Mouse (Mus musculus): ENCODE data around the gene Cyth4. TPM values are rescaled to one million over a fixed set of nuclear protein-coding genes. Genes with fewer than 3 reads are reported as not detected.

Cyth4 gene
- polyA plus RNA-seq, 1 experiment from 2014 or later = 2.0 TPM

- 85% methylated on average over 7 of the region's 7 CpGs for WGBS
- no peak for ATAC-seq (ENCODE audit: low read depth)
Measured at GRCm38 (mm10) chr15:78593896-78594425, 2.9 kb upstream of the Cyth4 start.

GRCm38 (mm10) chr15:78594831-78595230, 2.0 kb upstream of the Cyth4 start:
- H3K4me2 ChIP-seq (ENCODE audit: low read depth, low read length) = no peak overlapping the region
- H3K4me1 ChIP-seq (ENCODE audit: control insufficient read depth, insufficient read depth, low read length) = no peaks in the 10 kb centered on the region
- ATAC-seq (ENCODE audit: low read depth) = no peak
- H3K9me3 ChIP-seq (ENCODE audit: control insufficient read depth, low read length) = no peaks in the 10 kb centered on the region
- no peaks in the 10 kb centered on the region for H3K36me3 ChIP-seq (ENCODE audit: control insufficient read depth, insufficient read depth, low read length)
- H3K27me3 ChIP-seq (ENCODE audit: control insufficient read depth, insufficient read depth, low read length) = no peaks in the 10 kb centered on the region
- H3K9ac ChIP-seq (replicated peaks; ENCODE audit: low read depth, low read length) = no peak overlapping the region
- H3K27ac ChIP-seq (ENCODE audit: low read depth, low read length) = no peak overlapping the region
- 93% methylated on average over 2 of the region's 2 CpGs for WGBS
- H3K4me3 ChIP-seq (ENCODE audit: low read depth, low read length) = no peak overlapping the region

More at GRCm38 (mm10) chr15:78593896-78594425, 2.9 kb upstream of the Cyth4 start:
- Histone ChIP-seq H3K9ac (replicated peaks; ENCODE audit: low read depth, low read length) (no peak overlapping the region), H3K27ac (ENCODE audit: low read depth, low read length) (no peak overlapping the region), H3K4me1 (ENCODE audit: control insufficient read depth, insufficient read depth, low read length) (no peaks in the 10 kb centered on the region), H3K4me3 (ENCODE audit: low read depth, low read length) (no peak overlapping the region), H3K36me3 (ENCODE audit: control insufficient read depth, insufficient read depth, low read length) (no peaks in the 10 kb centered on the region), H3K27me3 (ENCODE audit: control insufficient read depth, insufficient read depth, low read length) (no peaks in the 10 kb centered on the region), H3K4me2 (ENCODE audit: low read depth, low read length) (no peak overlapping the region), H3K9me3 (ENCODE audit: control insufficient read depth, low read length) (no peaks in the 10 kb centered on the region)

DNA sequence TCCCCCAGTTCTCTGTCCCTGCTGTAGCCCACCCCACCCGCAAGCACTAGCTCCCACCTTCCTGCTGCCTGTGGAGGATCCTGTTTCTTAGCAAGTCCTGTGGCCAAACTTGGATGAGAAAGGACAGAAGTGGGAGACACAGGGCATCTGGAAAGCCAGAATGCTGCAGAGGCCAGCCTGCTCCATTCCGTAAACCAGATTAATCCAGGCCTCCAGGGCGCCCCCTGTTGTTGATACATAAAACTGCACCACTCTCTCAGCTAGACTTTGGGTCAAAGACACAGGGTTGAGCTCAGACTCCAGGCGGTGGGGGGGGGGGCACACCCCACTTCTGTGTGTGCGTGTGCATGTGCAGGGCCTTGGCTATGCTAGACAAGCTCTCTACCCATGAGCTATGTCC, 1.4 kb upstream of the Cyth4 start:
- no peaks in the 10 kb centered on the region for H3K36me3 ChIP-seq (ENCODE audit: control insufficient read depth, insufficient read depth, low read length)
- no peak for ATAC-seq (ENCODE audit: low read depth)
- no peak overlapping the region for H3K4me3 ChIP-seq (ENCODE audit: low read depth, low read length)
- no peaks in the 10 kb centered on the region for H3K4me1 ChIP-seq (ENCODE audit: control insufficient read depth, insufficient read depth, low read length)
- no peaks in the 10 kb centered on the region for H3K9me3 ChIP-seq (ENCODE audit: control insufficient read depth, low read length)
- no peaks in the 10 kb centered on the region for H3K27me3 ChIP-seq (ENCODE audit: control insufficient read depth, insufficient read depth, low read length)
- no peak overlapping the region for H3K4me2 ChIP-seq (ENCODE audit: low read depth, low read length)
- WGBS = 57% methylated on average over 5 of the region's 5 CpGs
- H3K9ac ChIP-seq (replicated peaks; ENCODE audit: low read depth, low read length) = no peak overlapping the region
- H3K27ac ChIP-seq (ENCODE audit: low read depth, low read length) = no peak overlapping the region

GRCm38 (mm10) chr15:78596504-78596903, 343 bp upstream of the Cyth4 start:
- no peak overlapping the region for H3K4me2 ChIP-seq (ENCODE audit: low read depth, low read length)
- no peak overlapping the region for H3K27ac ChIP-seq (ENCODE audit: low read depth, low read length)
- 88% methylated on average over 6 of the region's 6 CpGs for WGBS
- no peaks in the 10 kb centered on the region for H3K4me1 ChIP-seq (ENCODE audit: control insufficient read depth, insufficient read depth, low read length)
- no peaks in the 10 kb centered on the region for H3K9me3 ChIP-seq (ENCODE audit: control insufficient read depth, low read length)
- H3K27me3 ChIP-seq (ENCODE audit: control insufficient read depth, insufficient read depth, low read length) = no peaks in the 10 kb centered on the region
- no peak overlapping the region for H3K4me3 ChIP-seq (ENCODE audit: low read depth, low read length)
- no peak overlapping the region for H3K9ac ChIP-seq (replicated peaks; ENCODE audit: low read depth, low read length)
- no peak for ATAC-seq (ENCODE audit: low read depth)
- no peaks in the 10 kb centered on the region for H3K36me3 ChIP-seq (ENCODE audit: control insufficient read depth, insufficient read depth, low read length)

DNA sequence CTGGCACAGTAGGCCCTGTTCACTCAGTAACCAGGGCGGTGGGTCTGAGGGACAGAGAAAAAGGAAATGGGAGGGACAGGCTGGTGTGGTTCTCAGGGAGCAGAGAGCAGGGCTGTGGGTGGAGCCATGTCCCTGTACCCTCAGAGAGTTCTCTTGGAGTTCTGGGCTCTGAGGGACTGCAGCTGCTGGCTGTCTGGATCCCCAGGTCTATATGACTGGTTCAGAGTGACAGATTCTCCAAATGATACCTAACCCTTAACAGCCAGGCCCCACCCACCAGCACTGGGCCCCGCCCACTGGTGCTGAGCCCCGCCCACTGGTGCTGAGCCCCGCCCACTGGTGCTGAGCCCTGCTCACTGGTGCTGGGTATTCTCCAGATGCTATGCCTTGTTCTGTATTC, 882 bp downstream of the Cyth4 start:
- no peak overlapping the region for H3K4me2 ChIP-seq (ENCODE audit: low read depth, low read length)
- H3K36me3 ChIP-seq (ENCODE audit: control insufficient read depth, insufficient read depth, low read length) = no peaks in the 10 kb centered on the region
- no peak overlapping the region for H3K4me3 ChIP-seq (ENCODE audit: low read depth, low read length)
- H3K27me3 ChIP-seq (ENCODE audit: control insufficient read depth, insufficient read depth, low read length) = no peaks in the 10 kb centered on the region
- H3K9ac ChIP-seq (replicated peaks; ENCODE audit: low read depth, low read length) = no peak overlapping the region
- no peaks in the 10 kb centered on the region for H3K4me1 ChIP-seq (ENCODE audit: control insufficient read depth, insufficient read depth, low read length)
- ATAC-seq (ENCODE audit: low read depth) = no peak
- 69% methylated on average over 4 of the region's 4 CpGs for WGBS
- H3K9me3 ChIP-seq (ENCODE audit: control insufficient read depth, low read length) = no peaks in the 10 kb centered on the region
- H3K27ac ChIP-seq (ENCODE audit: low read depth, low read length) = no peak overlapping the region

DNA sequence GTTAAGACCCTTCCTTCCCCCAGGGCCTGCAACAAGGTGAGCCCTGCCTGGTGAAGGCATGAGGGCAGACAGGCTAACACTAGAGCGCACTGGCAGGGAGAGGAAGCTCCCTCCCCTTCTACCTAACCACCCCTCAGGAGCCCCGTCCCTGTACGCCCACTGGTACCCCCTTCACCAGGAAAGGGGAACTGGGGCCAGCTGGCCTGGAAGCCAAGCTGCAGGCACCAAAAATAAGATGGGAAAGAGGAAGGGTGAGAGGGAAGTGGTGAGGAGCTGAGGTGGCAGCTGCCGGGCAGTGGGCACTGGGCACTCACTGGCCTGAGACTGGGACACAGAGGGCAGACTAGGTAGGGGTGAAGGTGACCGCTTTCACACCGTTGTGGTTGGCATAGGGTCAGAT, 2.3 kb downstream of the Cyth4 start:
- H3K36me3 ChIP-seq (ENCODE audit: control insufficient read depth, insufficient read depth, low read length) = no peaks in the 10 kb centered on the region
- no peak overlapping the region for H3K4me2 ChIP-seq (ENCODE audit: low read depth, low read length)
- H3K9ac ChIP-seq (replicated peaks; ENCODE audit: low read depth, low read length) = no peak overlapping the region
- H3K27ac ChIP-seq (ENCODE audit: low read depth, low read length) = no peak overlapping the region
- H3K27me3 ChIP-seq (ENCODE audit: control insufficient read depth, insufficient read depth, low read length) = no peaks in the 10 kb centered on the region
- 96% methylated on average over 6 of the region's 6 CpGs for WGBS
- no peaks in the 10 kb centered on the region for H3K9me3 ChIP-seq (ENCODE audit: control insufficient read depth, low read length)
- no peak for ATAC-seq (ENCODE audit: low read depth)
- no peaks in the 10 kb centered on the region for H3K4me1 ChIP-seq (ENCODE audit: control insufficient read depth, insufficient read depth, low read length)
- H3K4me3 ChIP-seq (ENCODE audit: low read depth, low read length) = no peak overlapping the region

- 83% methylated on average over 13 of the region's 13 CpGs for WGBS
- no peak for ATAC-seq (ENCODE audit: low read depth)
- H3K4me2 ChIP-seq (ENCODE audit: low read depth, low read length) = no peak overlapping the region
Measured at GRCm38 (mm10) chr15:78599529-78600193, 2.8 kb downstream of the Cyth4 start.

DNA sequence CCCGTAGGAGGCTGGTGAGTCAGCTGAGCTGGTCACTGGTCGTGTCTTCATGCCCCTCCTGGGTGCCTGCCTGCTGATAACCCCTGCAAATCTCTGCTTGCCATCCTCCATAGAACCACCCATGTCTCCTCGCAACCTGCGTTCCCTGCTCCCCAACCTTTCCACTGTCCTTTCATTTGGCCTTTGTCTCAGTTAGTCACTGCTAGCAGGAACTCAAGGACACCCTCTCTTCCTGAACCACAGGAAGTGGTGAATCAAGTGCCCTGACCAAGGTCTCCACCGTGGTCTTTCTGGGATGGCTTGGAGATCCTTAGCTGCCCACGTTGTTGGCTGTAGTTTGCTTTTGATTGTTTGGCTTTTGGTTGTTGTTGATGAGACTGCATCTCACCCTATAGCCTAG, 4.3 kb downstream of the Cyth4 start:
- WGBS = 77% methylated on average over 6 of the region's 6 CpGs
- H3K4me2 ChIP-seq (ENCODE audit: low read depth, low read length) = no peak overlapping the region
- no peak overlapping the region for H3K4me3 ChIP-seq (ENCODE audit: low read depth, low read length)
- H3K4me1 ChIP-seq (ENCODE audit: control insufficient read depth, insufficient read depth, low read length) = no peaks in the 10 kb centered on the region
- no peaks in the 10 kb centered on the region for H3K9me3 ChIP-seq (ENCODE audit: control insufficient read depth, low read length)
- no peak for ATAC-seq (ENCODE audit: low read depth)
- H3K27ac ChIP-seq (ENCODE audit: low read depth, low read length) = no peak overlapping the region
- no peak overlapping the region for H3K9ac ChIP-seq (replicated peaks; ENCODE audit: low read depth, low read length)
- H3K36me3 ChIP-seq (ENCODE audit: control insufficient read depth, insufficient read depth, low read length) = no peaks in the 10 kb centered on the region
- H3K27me3 ChIP-seq (ENCODE audit: control insufficient read depth, insufficient read depth, low read length) = no peaks in the 10 kb centered on the region

More at GRCm38 (mm10) chr15:78599529-78600193, 2.8 kb downstream of the Cyth4 start:
- Histone ChIP-seq H3K27me3 (ENCODE audit: control insufficient read depth, insufficient read depth, low read length) (no peaks in the 10 kb centered on the region), H3K9ac (replicated peaks; ENCODE audit: low read depth, low read length) (no peak overlapping the region), H3K36me3 (ENCODE audit: control insufficient read depth, insufficient read depth, low read length) (no peaks in the 10 kb centered on the region), H3K4me1 (ENCODE audit: control insufficient read depth, insufficient read depth, low read length) (no peaks in the 10 kb centered on the region), H3K9me3 (ENCODE audit: control insufficient read depth, low read length) (no peaks in the 10 kb centered on the region), H3K27ac (ENCODE audit: low read depth, low read length) (no peak overlapping the region), H3K4me3 (ENCODE audit: low read depth, low read length) (no peak overlapping the region)

- Histone ChIP-seq H3K4me1 (ENCODE audit: control insufficient read depth, insufficient read depth, low read length) (no peaks in the 10 kb centered on the region), H3K9me3 (ENCODE audit: control insufficient read depth, low read length) (no peaks in the 10 kb centered on the region), H3K4me3 (ENCODE audit: low read depth, low read length) (no peak overlapping the region), H3K4me2 (ENCODE audit: low read depth, low read length) (no peak overlapping the region), H3K27ac (ENCODE audit: low read depth, low read length) (no peak overlapping the region), H3K27me3 (ENCODE audit: control insufficient read depth, insufficient read depth, low read length) (no peaks in the 10 kb centered on the region), H3K9ac (replicated peaks; ENCODE audit: low read depth, low read length) (no peak overlapping the region), H3K36me3 (ENCODE audit: control insufficient read depth, insufficient read depth, low read length) (no peaks in the 10 kb centered on the region)
- ATAC-seq (ENCODE audit: low read depth) = no peak
- WGBS = 74% methylated on average over 6 of the region's 6 CpGs
Measured at GRCm38 (mm10) chr15:78604255-78604654, 7.4 kb downstream of the Cyth4 start.

All from neural tube, embryonic 14.5 days (tissue).